Mouse (Mus musculus) adrenal gland, adult 8-10 months (tissue): ENCODE measurements around the gene Gm42791. TPM values are rescaled to one million over a fixed set of nuclear protein-coding genes. Genes with fewer than 3 reads are reported as not detected.

Experiments used
- DNase-seq: peaks from one replicate; pipeline ENCODE4 v3.0.0; 2022
- total RNA-seq, 4 experiments: library from RNA; stranded (reverse); gene quantifications; 2 replicates each; pipeline ENCODE4 v1.2.4; 2022

Gene Gm42791
- total RNA-seq, 4 experiments from 2014 or later: 1.7 to 6.9 (median 5.2) TPM

- DNase-seq: no peak
These were observed 43.6 kb downstream of the Gm42791 start for GRCm38 (mm10) chr5:148951360-148951759.

GRCm38 (mm10) chr5:148950064-148950463 lies 44.9 kb downstream of the Gm42791 start:
- no peak for DNase-seq

GRCm38 (mm10) chr5:148948577-148948976 lies 46.4 kb downstream of the Gm42791 start:
- no peak for DNase-seq

GRCm38 (mm10) chr5:148947412-148947811 lies 47.5 kb downstream of the Gm42791 start:
- no peak for DNase-seq

GRCm38 (mm10) chr5:148946787-148947186 lies 48.2 kb downstream of the Gm42791 start:
- DNase-seq: no peak

- DNase-seq: no peak
These were observed 49.2 kb downstream of the Gm42791 start for GRCm38 (mm10) chr5:148945735-148946134.

DNA sequence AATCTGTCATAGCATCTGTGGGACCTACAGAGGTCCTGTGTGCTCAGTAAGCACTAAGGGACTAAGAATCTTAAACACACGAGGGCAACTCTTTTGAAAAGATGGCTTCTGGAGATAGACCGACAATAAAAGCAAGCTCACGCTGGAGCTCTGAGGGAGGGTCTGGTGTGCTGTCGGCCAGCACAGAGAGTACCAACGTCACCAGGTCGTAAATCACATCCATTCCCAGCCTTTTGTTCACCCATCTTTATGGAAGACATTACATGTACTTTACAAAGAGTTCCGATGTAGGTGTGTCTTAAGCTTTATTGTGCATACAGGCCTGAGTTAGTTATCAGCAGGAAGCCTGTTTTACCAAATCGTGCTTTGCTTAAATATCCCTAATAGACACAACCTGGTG lies 50.9 kb downstream of the Gm42791 start:
- DNase-seq: no peak

DNA sequence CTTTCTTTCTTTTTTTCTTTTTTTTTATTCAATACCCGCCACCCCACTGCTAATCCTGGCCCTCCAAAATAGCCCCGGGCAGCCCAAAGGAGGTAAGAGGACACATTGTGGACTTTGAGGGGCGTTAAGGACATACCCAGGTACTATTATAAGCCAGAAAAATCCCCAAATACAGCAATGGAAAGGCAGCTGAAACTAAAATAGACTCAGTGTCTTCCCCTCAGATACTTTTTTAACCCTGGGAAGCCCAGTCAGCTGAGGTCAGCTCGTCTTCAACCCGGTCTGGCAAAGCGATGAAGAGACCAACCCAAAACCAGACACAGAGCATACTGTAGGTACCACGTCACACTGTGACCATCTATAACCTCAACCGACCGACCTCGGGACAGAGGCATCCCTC lies 51.5 kb downstream of the Gm42791 start:
- DNase-seq: no peak

- no peak for DNase-seq
These were observed 52.0 kb downstream of the Gm42791 start for GRCm38 (mm10) chr5:148942957-148943356.

DNA sequence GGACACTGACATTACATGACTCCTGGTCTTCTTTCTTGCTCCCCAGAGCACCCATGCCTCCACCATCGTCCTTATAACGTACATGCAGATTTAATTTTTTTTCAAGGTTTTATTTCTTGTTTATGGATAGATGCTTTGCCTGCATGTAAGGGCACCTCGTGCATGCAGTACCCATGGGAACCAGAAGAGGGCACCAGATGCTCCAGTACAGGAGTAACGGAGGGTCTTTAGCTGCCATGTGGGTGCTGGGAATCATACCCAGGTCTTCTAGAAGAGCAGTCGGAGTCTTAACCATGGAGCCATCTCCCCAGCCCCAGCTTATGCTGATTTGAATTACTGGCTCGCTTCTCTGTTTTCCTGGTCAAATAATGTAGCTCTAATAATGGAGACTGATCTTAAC lies 52.6 kb downstream of the Gm42791 start:
- no peak for DNase-seq

- no peak for DNase-seq
These were observed 53.1 kb downstream of the Gm42791 start for GRCm38 (mm10) chr5:148941867-148942266.

DNA sequence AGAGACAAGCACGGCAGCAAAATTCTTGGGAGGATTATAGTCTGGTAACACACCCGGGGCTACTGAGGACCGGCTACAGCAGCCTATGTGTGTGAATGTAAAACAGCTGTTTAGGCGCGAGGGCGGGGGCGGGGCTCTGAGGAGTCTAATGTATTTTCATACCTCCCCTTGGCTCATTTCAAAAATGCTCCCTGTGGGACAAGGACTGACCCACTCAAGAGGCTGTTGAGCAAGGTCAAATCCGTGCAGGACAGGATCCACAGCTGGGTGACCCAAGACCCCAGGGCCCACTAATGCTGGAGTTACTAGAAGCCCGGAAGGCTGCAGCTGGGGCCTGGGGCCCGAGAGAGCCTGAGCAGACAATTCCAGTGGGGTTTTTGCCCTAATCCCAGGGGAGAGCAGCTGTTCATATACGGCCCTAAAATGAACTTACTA lies 55.0 kb downstream of the Gm42791 start:
- DNase-seq: no peak

- no peak for DNase-seq
These were observed 58.4 kb downstream of the Gm42791 start for GRCm38 (mm10) chr5:148936516-148936951.

DNA sequence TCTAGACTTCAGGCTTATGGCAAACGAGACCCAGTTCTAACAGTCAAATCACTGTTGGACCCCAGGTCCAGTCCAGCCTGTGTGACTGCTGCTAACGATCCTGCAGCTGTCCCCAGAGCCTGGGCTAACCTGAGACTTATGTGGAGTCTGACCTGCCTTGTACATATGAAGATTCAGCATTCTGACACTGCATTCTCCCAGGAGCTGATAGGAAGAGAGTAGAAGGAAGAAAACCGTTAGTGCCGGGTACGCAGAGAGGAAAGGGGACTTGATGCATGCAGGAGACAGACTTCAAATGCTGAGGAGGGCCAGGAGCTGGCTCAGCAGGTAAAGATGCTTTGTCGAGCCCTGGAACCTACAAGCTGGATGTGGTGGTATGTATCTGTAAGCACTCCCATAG lies 59.1 kb downstream of the Gm42791 start:
- no peak for DNase-seq

DNA sequence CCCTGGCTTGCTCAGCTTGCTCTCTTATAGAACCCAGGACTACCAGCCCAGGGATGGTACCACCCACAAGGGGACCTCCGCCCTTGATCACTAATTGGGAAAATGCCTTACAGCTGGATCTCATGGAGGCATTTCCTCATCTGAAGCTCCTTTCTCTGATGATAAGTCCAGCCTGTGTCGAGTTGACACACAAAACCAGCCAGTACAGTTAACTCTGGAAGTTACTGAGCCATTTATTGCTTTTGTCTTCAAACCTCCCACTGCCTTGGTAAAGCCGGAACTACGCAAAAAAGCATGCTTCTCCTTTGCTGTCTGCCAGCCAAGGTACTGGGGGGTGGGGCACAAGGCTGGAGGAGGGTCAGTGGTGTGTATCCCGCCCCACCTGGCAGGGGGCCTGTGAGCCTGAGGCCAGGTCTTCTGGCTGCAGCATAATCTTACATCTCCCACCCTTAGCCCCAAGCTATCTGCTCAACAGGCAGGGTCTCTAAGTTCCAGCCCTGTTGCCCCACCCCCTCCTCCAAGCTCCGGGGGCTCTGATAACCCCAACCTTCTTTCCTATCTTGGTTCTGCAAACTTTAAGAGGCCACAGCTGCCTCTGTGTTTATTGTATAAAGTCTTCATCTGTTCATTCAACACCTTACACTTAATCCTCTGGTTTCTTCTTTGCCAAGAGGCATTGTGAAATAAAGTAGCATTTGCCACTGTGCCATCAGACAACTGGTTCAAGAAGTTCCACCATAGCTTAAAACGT lies 59.7 kb downstream of the Gm42791 start:
- DNase-seq: no peak

DNA sequence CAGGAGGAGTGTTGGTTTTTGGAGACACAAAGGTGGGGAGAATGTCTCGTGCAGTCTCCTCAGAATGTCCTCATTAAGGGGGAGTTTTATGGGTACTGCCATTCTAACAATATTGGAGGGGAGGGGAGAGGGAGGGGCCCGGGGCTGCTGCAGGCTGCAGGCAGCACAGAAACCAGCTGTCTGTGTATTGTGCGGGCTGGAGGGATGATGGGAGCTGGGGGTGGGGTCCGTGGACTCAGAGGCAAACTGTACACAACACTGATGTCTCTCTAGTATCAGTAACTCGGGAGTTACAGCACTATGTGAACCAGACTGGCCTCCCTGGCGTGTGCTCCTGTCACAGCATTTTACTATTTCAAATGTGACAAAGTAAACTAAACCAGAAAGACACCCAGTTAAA lies 60.5 kb downstream of the Gm42791 start:
- DNase-seq: no peak

DNA sequence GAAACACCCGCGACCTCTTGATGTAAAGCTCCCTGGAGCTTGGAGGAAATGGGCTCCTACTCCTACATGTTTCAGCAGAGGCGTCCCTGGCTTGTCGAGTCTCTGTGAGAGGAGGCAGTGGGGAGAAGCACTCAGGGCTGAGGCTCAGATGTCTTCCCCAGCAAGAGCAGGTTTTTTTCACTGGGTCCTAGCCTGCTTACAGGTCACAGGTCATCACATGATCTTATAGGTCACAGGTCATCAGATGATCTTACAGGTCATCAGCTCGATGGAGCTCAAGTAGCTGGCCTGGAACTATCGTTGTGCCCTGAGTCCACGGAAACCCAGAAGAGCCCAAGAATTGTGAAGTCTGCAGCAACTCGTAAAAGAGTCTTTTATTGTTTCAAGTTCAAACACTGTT lies 61.2 kb downstream of the Gm42791 start:
- no peak for DNase-seq

GRCm38 (mm10) chr5:148931301-148931700 lies 63.6 kb downstream of the Gm42791 start:
- DNase-seq: no peak

DNA sequence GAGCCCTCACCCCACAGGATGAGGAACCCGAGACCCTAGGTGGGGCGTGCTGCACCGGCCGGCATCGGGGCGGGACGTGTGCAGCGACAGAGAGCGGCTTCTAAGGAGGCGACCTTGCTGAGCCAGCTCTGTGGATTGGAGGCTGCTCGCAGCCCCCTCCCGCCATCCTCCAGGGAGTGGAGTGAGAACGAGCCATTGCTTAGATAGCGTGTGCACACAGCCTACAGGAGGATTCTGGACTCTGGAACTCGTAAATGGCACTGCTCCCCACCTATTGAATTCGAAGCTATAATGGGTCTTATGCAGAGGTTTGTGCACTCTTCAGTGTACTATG lies 65.9 kb downstream of the Gm42791 start, which contains the start of gene Katnal1:
Katnal1 (minus strand) TSS at position 205 of the 334 bp plus-strand sequence.
- DNase-seq: no peak

DNA sequence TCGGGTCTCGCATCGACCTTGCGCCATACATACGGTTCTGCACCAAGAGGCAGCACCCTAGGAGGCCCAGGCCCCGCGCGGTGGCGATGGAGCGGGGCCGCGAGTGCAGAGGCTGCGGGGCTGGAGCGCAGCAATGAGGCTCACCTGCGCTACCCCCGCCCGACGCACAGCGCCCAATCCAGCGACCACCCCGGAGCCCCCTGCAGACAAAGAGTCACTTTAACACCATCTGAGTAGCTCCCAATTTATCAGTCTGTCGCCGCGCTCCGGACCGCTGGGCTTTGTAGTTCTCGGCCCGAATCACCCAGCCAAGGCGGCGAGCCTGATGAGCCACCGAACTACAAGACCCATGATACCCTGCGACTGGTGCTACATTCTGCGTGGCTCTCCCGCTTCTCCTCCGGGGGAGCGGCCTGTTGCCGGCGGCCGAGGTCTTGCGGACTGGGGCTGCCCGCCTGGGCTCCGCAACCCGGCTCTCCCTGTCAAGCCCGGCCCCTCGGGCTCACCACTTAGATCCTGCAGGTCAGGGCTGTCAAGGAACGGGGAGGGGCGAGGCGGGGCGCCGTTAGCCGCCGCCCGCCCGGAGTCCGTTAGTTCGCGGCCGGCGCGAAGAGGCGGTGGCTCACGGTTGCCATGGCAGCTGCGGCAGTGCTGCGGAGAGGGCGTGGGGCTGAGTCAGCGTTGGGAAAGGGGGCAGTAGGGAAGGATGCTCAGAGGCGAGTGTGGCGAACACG lies 66.4 kb downstream of the Gm42791 start:
- DNase-seq: peak; percentile 93

DNA sequence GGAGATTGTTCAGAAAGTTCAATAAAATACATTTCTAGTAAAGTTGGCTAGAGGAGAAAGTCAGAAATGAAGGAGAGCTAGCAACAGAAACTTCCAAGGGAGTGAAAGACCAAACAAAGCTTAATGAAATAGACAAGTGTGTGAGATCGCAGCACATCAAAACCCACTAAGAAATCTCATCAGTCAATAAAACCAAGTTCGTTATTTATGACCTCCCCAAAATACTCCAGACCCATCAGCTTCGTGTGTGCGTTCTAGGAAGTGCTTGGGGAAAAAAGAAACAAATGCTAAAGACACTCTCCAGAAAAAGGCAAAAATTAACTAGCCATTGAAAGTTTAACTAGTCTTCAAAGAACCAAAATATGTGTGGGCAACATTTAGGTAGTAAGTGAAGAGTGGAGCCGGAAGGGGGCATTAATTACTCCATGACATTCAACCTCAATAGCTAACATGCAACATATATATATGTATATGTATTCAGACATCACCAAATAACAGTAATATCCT lies 67.2 kb downstream of the Gm42791 start:
- DNase-seq: no peak

GRCm38 (mm10) chr5:148924586-148924985 lies 70.4 kb downstream of the Gm42791 start:
- DNase-seq: no peak

DNA sequence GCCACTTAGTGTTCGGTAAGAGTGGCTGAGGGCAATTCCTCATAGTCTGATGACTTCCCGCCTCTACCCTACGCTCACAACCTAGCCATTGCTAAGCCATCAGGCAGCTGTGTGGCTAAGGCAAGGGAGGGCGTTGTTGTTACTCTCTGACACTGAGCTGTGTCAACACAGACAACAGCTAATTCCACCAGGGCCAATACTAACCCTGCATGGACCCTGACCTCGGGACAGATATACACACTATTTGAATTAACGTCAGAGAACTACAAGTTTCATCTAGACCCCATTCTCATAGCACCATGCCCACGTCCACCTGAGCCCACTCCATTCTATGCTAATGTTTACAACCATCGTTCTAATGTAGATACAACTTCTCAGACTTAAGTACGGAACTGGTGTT lies 70.9 kb downstream of the Gm42791 start:
- DNase-seq: no peak

GRCm38 (mm10) chr5:148923408-148923807 lies 71.5 kb downstream of the Gm42791 start:
- DNase-seq: no peak
